Mouse (Mus musculus) cerebellum, adult 2 months (tissue): ENCODE measurements at regions not wholly inside any gene's neighbourhood (a gene's known extent, or its start where the extent isn't known, plus 50 kb on each side); places are given as distances from the start of the nearest gene placed in this dataset.

Experiments used
- CTCF ChIP-seq: fragments of 200-500 bp; IDR thresholded peaks from 2 replicates; pipeline ENCODE4 v1.5.1; 2011; ENCODE audit warnings: low read depth, mild to moderate bottlenecking, control low read depth, low read length, moderate library complexity, borderline replicate concordance; ENCODE audit not compliant: insufficient read depth
- POLR2A ChIP-seq: fragments of 200-500 bp; IDR thresholded peaks from 2 replicates; pipeline ENCODE4 v1.6.1; 2011; ENCODE audit warnings: low read length, control low read depth, borderline replicate concordance; ENCODE audit not compliant: insufficient read depth

GRCm38 (mm10) chr4:47594171-47594570, 119.7 kb downstream of the Sec61b start:
- TF ChIP-seq CTCF: no peak
- no peak for TF ChIP-seq POLR2A
